Mouse (Mus musculus): Measurements from ENCODE around the gene Ly6g6d. TPM values are rescaled to one million over a fixed set of nuclear protein-coding genes. Genes with fewer than 3 reads are reported as not detected.
A peak's percentile ranks its signal among the peaks of the same experiment; 100 is the strongest.

Ly6g6d gene
- total and polyA plus RNA-seq, 3 experiments = 2.0 TPM; not detected in 2

GRCm38 (mm10) chr17:35121871-35122303, 44.0 kb upstream of the Ly6g6d start, which contains the start of gene Csnk2b:
Gene Csnk2b (minus strand): TSS chr17:35122053.
- Histone ChIP-seq H3K9me3 (replicated peaks) (no peaks in the 10 kb centered on the region), H3K4me3 (ENCODE audit: low read depth, low read length) (peak within 1 kb of the TSS; percentile 89), H3K27me3 (ENCODE audit: insufficient read depth, low read length) (no peaks in the 10 kb centered on the region), H3K36me3 (replicated peaks) (peaks cover 61% of the 10 kb centered on the region), H3K4me1 (ENCODE audit: insufficient read depth, low read depth, low read length) (peaks cover 69% of the 10 kb centered on the region)
- TF ChIP-seq CTCF (IDR thresholded peaks at IDR 0.05; ENCODE audit: low read depth, low read length) = no peak
- no peak for TF ChIP-seq TAL1 (conservative IDR thresholded peaks at IDR 0.05; ENCODE audit: low read depth, low read length)
- no peak for TF ChIP-seq GATA1 (IDR thresholded peaks at IDR 0.05; ENCODE audit: borderline replicate concordance, low read length)
- no peak for TF ChIP-seq GATA2 (IDR thresholded peaks at IDR 0.05; ENCODE audit: borderline replicate concordance, low read depth, low read length)
- TF ChIP-seq POLR2AphosphoS5 (IDR thresholded peaks at IDR 0.05; ENCODE audit: insufficient replicate concordance, low read depth, low read length) = no peak
- peak; percentile 34 for DNase-seq (ENCODE audit: low spot score)
- ATAC-seq (ENCODE audit: extremely low read depth, insufficient number of reproducible peaks, low FRiP score, poor library complexity, severe bottlenecking) = no peak

- H3K4me1 ChIP-seq (ENCODE audit: insufficient read depth, low read depth, low read length) = peaks cover 65% of the 10 kb centered on the region
- peak within 1 kb of the TSS; percentile 89 for H3K4me3 ChIP-seq (ENCODE audit: low read depth, low read length)
- no peaks in the 10 kb centered on the region for H3K27me3 ChIP-seq (ENCODE audit: insufficient read depth, low read length)
- TF ChIP-seq GATA2 (IDR thresholded peaks at IDR 0.05; ENCODE audit: borderline replicate concordance, low read depth, low read length) (no peak), CTCF (IDR thresholded peaks at IDR 0.05; ENCODE audit: low read depth, low read length) (no peak), GATA1 (IDR thresholded peaks at IDR 0.05; ENCODE audit: borderline replicate concordance, low read length) (no peak), TAL1 (conservative IDR thresholded peaks at IDR 0.05; ENCODE audit: low read depth, low read length) (no peak), POLR2AphosphoS5 (IDR thresholded peaks at IDR 0.05; ENCODE audit: insufficient replicate concordance, low read depth, low read length) (no peak)
- peaks cover 67% of the 10 kb centered on the region for H3K36me3 ChIP-seq (replicated peaks)
- DNase-seq (ENCODE audit: low spot score) (peak; percentile 96), ATAC-seq (ENCODE audit: extremely low read depth, insufficient number of reproducible peaks, low FRiP score, poor library complexity, severe bottlenecking) (peak; percentile 94)
- no peaks in the 10 kb centered on the region for H3K9me3 ChIP-seq (replicated peaks)
Observed at GRCm38 (mm10) chr17:35121143-35121799, 43.4 kb upstream of the Ly6g6d start, which contains the start of gene Gpank1. Gene Gpank1 (plus strand): TSS chr17:35121455.

GRCm38 (mm10) chr17:35120745-35121142, 42.9 kb upstream of the Ly6g6d start:
- Histone ChIP-seq H3K4me1 (ENCODE audit: insufficient read depth, low read depth, low read length) (peaks cover 70% of the 10 kb centered on the region), H3K36me3 (replicated peaks) (peaks cover 72% of the 10 kb centered on the region)

GRCm38 (mm10) chr17:35115046-35116019, 37.5 kb upstream of the Ly6g6d start, which contains the start of gene Ly6g5b:
Gene Ly6g5b (minus strand): TSS chr17:35115428.
- H3K36me3 ChIP-seq (replicated peaks) = peaks cover 69% of the 10 kb centered on the region
- no peak for ATAC-seq (ENCODE audit: extremely low read depth, insufficient number of reproducible peaks, low FRiP score, poor library complexity, severe bottlenecking)
- no peak within 1 kb of the TSS for H3K4me3 ChIP-seq (ENCODE audit: low read depth, low read length)

More at GRCm38 (mm10) chr17:35120745-35121142, 42.9 kb upstream of the Ly6g6d start:
- peak overlapping the region; percentile 89 for H3K4me3 ChIP-seq (ENCODE audit: low read depth, low read length)
- ATAC-seq (ENCODE audit: extremely low read depth, insufficient number of reproducible peaks, low FRiP score, poor library complexity, severe bottlenecking) (no peak), DNase-seq (ENCODE audit: low spot score) (no peak)
- no peaks in the 10 kb centered on the region for H3K27me3 ChIP-seq (ENCODE audit: insufficient read depth, low read length)
- TF ChIP-seq GATA2 (IDR thresholded peaks at IDR 0.05; ENCODE audit: borderline replicate concordance, low read depth, low read length) (no peak), TAL1 (conservative IDR thresholded peaks at IDR 0.05; ENCODE audit: low read depth, low read length) (no peak), GATA1 (IDR thresholded peaks at IDR 0.05; ENCODE audit: borderline replicate concordance, low read length) (no peak), POLR2AphosphoS5 (IDR thresholded peaks at IDR 0.05; ENCODE audit: insufficient replicate concordance, low read depth, low read length) (no peak), CTCF (IDR thresholded peaks at IDR 0.05; ENCODE audit: low read depth, low read length) (no peak)
- no peaks in the 10 kb centered on the region for H3K9me3 ChIP-seq (replicated peaks)

DNA sequence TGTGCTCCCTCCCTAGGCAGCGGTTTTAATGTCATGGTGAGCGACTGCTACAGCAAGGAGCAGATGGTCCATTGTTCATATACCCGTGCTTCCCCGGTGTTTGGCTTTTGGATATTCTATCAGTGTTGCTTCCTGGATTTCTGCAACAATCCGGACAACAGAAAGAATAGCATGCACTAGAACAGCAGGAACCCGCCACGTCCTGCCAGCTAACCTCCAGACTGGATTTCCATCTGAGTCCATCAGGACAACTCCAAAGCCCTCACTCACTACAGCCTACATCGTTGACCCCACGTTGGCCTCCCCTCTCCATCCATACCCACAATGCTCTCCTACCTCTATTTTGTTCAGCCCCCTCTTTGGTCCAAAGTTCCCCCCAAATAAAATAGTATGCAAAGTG, 33.9 kb upstream of the Ly6g6d start:
- DNase-seq (ENCODE audit: low spot score) (no peak), ATAC-seq (ENCODE audit: extremely low read depth, insufficient number of reproducible peaks, low FRiP score, poor library complexity, severe bottlenecking) (no peak)
- no peak for TF ChIP-seq POLR2AphosphoS5 (IDR thresholded peaks at IDR 0.05; ENCODE audit: insufficient replicate concordance, low read depth, low read length)
- no peak for TF ChIP-seq TAL1 (conservative IDR thresholded peaks at IDR 0.05; ENCODE audit: low read depth, low read length)
- no peak for TF ChIP-seq GATA1 (IDR thresholded peaks at IDR 0.05; ENCODE audit: borderline replicate concordance, low read length)
- no peak for TF ChIP-seq CTCF (IDR thresholded peaks at IDR 0.05; ENCODE audit: low read depth, low read length)
- H3K36me3 ChIP-seq (replicated peaks) = peaks cover 36% of the 10 kb centered on the region
- H3K4me3 ChIP-seq (ENCODE audit: low read depth, low read length) = no peak overlapping the region
- H3K9me3 ChIP-seq (replicated peaks) = no peaks in the 10 kb centered on the region
- peaks cover 6% of the 10 kb centered on the region; the same call in 1 of the 2 replicates for H3K27me3 ChIP-seq (ENCODE audit: insufficient read depth, low read length)
- H3K4me1 ChIP-seq (ENCODE audit: insufficient read depth, low read depth, low read length) = peaks cover 33% of the 10 kb centered on the region

More at GRCm38 (mm10) chr17:35115046-35116019, 37.5 kb upstream of the Ly6g6d start, which contains the start of gene Ly6g5b:
- H3K4me1 ChIP-seq (ENCODE audit: insufficient read depth, low read depth, low read length) = peaks cover 40% of the 10 kb centered on the region
- peaks cover 6% of the 10 kb centered on the region; the same call in 1 of the 2 replicates for H3K27me3 ChIP-seq (ENCODE audit: insufficient read depth, low read length)
- TF ChIP-seq POLR2AphosphoS5 (IDR thresholded peaks at IDR 0.05; ENCODE audit: insufficient replicate concordance, low read depth, low read length) = no peak
- DNase-seq (ENCODE audit: low spot score) = no peak
- H3K9me3 ChIP-seq (replicated peaks) = no peaks in the 10 kb centered on the region

GRCm38 (mm10) chr17:35108097-35108496, 30.2 kb upstream of the Ly6g6d start, which contains the start of gene Ly6g5c:
Gene Ly6g5c (plus strand): TSS chr17:35108279.
- ATAC-seq (ENCODE audit: extremely low read depth, insufficient number of reproducible peaks, low FRiP score, poor library complexity, severe bottlenecking) = no peak
- H3K4me3 ChIP-seq (ENCODE audit: low read depth, low read length) = no peak within 1 kb of the TSS
- H3K27me3 ChIP-seq (ENCODE audit: insufficient read depth, low read length) = peaks cover 6% of the 10 kb centered on the region; the same call in 1 of the 2 replicates
- no peaks in the 10 kb centered on the region for H3K9me3 ChIP-seq (replicated peaks)
- TF ChIP-seq TAL1 (conservative IDR thresholded peaks at IDR 0.05; ENCODE audit: low read depth, low read length) (no peak), CTCF (IDR thresholded peaks at IDR 0.05; ENCODE audit: low read depth, low read length) (no peak), POLR2AphosphoS5 (IDR thresholded peaks at IDR 0.05; ENCODE audit: insufficient replicate concordance, low read depth, low read length) (no peak), GATA2 (IDR thresholded peaks at IDR 0.05; ENCODE audit: borderline replicate concordance, low read depth, low read length) (no peak), GATA1 (IDR thresholded peaks at IDR 0.05; ENCODE audit: borderline replicate concordance, low read length) (no peak)
- H3K36me3 ChIP-seq (replicated peaks) = peaks cover 21% of the 10 kb centered on the region
- no peak for DNase-seq (ENCODE audit: low spot score)
- H3K4me1 ChIP-seq (ENCODE audit: insufficient read depth, low read depth, low read length) = peaks cover 57% of the 10 kb centered on the region

All from G1E (cell line).